Mouse (Mus musculus) layer of hippocampus, postnatal 14 days (tissue): ENCODE measurements around the gene Ahnak2. TPM values are rescaled to one million over a fixed set of nuclear protein-coding genes. Genes with fewer than 3 reads are reported as not detected.

Experiments used
- DNase-seq, 2 experiments: peaks; one replicate each; pipeline ENCODE4 v3.0.0; 2021 to 2022; ENCODE audit warnings: low spot score in 2 of 2, mixed read lengths in 1 of 2
- total RNA-seq, 2 experiments: library from RNA; stranded (reverse); gene quantifications; 2 replicates each; pipeline ENCODE4 v1.2.3; 2021

Ahnak2 gene
- total RNA-seq, 2 experiments from 2014 or later: 4.9 to 7.8 TPM

DNA sequence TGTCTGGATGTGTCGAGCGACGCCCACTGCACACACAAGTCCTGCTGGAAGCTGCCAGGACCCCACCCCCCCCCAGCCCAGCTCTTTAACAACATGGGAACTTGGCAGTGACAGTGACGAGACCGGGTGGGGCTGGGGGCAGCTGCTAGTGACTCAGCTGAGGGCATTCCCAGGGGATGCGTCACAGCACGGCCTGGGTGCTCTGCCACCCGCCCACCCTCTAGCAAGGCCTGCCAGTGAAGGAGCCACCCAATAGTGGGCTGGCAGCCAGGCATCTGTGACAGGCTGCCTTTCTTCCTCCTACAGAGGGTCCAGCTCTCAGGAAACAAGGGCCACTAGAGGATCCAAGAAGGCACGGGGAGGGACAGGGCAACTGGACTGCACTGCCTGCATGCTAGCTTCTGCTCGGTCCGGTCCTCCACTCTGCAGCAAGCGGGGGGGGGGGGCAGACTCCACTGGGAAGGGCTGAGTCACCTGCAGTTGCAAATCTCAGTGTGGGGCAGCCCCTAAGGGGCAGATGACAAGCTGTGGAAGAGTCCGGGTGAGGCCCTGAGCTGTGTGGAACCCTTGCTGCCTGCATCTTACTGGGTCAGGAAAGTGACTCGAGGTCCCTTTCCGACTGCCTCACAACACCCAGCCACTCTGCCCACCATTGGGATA is 4.7 kb downstream of the Ahnak2 start:
- DNase-seq: peak; percentile 60 to 65

DNA sequence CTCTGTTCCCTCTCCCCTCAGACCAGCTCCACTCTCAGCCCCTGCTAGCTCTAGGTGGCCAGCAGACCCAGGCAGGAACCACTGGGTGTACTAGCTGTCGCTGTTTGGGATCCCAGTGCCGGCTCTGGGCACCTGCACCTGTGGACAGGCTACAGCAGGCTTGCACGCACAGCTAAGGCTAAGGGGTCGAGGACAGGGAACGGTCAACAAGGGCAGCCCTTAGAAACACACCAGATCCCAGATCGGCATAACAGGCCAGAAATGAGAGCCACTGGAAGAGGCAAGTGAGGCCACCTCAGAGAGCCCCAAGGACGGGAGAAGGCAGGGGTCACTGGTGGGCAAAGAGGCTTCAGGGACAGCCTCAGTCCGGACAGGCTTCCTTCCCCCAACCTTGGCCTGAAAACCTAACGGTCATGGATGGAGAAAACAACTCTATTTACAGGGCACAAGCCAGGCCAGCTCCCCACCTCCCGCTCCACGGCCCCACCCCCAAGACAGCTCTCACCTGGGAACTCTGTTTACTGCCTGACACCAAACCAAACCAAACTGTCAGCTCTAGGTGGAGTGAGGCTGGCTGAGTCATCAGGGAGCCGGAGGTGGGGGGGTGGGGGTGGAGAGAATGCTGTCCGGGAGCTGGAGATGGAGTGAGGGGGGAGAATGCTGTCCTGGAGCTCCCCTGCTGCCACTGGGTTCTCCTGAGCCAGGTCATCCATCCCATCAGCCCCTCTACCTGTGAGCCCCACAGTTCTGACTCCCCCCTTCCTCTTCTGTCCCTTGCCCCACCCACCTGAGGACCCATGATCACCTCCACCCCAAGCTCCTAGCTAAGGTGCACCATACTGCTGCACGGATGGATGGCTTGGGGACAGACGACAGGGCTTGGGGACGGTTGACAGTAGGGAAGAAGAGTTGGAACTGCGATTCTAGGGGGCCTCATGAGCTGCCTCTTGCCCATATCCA is 5.6 kb downstream of the Ahnak2 start:
- DNase-seq: no peak

DNA sequence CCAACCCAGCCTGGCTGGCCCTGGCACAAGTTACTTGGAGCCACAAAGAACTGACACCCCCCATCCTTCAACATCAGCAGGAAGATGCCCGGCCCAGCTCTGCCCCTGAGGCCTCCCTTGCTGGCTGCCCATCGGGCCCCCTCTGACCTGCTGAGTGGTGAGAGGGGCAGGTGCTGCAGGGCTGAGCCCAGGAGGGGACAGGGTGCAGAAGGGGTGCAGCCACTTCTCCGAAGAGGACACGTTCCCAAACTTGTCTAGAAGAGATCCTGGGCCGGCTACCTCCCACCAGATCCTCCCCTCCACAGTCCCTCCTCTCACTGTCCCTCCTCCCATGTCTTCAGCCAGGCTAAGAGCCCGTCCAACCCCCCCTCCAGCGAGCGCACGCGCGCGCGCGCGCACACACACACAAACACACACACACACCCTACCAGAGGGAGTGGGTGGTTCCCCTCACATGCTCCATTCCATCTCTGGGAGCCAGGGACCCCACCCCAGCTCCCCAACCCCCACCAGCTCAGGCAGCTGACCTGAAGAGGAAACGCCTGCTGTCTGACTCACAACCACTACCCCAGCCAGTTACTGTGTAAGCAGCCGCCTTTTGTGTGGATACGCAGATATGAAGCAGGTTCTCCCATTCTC is 6.9 kb downstream of the Ahnak2 start:
- DNase-seq: no peak

DNA sequence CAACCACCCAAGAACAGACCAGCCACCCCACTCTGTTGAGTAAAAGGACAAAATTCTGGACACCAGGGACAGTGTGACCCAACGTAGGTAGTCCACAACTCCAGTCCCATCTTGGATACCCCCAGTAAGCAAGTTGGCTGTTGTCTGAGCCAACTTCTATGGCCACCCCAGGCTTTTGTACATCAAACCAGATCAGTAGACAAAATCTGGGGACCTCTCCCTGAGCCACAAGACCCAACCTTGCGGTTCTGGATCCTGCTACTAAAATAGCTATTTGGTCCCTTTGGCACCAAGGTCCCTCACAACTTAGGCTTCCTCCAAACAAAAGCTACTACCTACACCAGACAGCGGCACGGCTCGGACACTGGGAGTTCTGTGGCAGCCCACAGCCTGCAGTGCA is 7.5 kb downstream of the Ahnak2 start:
- DNase-seq: no peak

DNA sequence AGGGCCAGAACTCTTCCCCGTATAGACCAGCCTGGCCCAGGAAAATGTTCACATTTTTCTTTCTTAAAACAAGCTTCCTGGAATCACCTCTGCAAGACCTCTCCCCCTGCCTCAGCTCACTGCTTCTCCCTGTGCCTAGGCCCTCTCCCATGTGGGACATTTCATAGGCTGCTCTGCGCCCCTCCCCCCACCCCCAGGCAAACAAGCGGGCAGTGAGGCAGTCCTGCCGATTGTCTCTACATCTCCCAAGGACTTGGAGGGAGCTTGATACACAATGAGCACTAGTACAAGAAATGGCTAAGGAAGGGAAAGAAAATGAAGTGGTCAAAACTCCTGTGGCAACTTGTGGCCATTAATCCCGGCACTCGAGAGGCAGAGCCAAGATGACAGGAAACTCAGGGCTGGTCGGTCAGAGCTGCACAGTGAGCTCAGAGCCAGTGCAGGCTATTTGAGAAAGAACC is 8.1 kb downstream of the Ahnak2 start:
- DNase-seq: no peak

DNA sequence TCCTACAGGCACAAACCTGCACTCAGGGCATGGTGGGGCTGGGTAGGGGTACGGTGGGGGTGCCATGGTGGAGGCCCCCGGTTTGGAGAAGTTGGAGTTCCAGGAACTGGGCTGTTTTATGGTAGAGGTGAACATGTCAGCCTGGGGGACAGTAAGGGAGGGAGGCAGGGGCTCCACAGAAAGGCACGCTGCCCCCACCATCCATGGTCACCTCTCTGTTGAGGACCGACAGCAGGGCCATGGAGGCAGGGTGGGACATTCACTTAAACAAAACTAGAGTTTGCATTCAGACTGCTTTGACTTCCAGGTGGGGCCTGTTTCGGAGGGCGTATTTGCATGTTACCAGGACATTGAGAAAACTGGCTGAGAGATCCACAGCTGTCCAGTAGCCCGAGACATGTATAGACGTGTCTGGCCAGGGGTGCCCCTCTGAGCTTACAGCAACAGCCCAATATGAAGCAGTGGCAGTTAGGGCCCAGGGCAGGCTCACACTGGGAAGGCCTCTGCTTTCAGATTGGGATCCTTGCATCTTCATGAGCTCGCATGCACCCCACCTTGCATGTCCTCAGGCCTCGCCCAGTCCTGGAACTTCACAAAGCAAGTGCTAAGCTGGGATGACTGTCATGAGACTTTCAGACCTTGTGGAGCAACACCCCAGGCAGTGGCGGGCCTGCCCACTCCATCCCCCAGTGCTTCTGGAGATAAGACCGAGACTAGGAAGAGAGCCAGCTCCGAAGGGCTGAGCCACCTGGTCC is 8.7 kb downstream of the Ahnak2 start:
- DNase-seq: no peak

DNA sequence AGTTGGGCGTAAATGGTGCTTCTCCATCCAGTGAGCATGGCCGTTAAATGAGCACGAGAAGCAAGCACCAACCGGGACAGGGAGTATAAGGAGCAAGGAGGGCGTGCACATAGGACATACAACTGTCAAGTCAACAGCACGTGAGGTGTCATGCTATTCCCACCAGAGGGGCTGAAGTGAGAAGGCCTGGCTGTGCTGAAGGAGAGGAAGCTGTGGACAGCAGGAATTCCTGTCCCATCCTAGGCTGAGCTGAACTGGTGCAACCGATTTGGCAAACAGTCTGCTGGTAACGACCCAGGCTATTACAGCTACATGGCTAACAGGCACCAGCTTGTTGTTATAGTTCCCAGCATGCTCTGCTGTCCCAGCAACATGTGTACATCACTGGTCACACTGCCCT is 11.4 kb downstream of the Ahnak2 start:
- DNase-seq: no peak

DNA sequence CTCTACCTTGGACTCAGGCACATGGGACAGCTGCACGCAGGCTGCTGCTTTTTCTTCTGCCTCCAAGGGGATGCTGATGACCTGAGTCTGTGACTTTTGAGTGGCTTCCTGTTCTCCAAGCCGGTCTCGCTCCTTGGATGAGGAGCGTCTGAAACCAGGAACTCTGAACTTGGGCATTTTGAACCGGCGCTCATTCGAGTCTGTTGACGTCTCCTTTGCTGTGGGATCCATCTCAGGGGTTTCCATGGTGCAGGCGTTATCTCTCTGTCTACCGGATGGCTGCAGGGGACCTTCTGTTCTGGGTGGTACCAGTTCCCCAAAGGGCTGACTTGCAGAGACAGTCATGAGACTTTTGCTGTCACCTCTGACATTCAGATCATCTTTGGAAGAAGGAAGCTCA is 28.0 kb downstream of the Ahnak2 start:
- no peak for DNase-seq

DNA sequence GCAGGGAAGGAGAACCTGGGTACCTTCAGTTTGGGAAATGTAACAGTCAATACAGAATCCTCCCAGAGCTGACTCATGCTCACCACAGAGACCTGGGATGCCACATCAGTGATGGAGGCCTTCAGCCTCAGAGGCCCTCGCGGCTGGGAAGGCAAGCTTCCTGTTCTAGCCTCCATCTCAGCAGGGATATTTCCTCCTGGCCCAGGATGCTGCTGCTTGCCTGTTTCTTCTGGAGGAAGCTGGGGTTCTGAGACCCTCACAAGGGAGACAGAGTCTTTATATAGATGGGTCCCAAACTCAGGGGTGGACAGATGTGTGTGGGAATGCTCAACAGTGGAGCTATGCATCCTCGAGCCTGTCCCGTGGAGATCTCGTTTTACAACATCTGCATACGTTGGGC is 28.4 kb downstream of the Ahnak2 start:
- no peak for DNase-seq

DNA sequence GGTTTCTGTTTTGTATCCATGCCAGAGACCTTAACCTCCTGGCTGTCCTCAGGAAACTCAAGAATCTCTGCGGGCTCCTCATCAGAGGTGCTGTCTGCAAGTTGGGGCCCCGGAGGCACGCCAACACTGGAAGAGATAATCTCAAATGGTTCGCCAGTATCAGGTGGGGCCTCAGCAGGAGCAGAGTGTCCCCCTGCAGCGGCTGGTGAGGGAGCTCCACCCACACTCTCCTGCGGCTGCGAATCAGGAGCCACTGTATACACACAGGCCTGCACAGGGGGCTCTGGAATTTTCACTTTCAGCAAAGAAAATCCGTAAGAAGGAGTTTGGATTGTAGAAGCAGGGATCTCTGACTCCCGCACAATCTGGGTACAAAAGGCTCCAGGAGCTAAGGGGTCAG is 29.1 kb downstream of the Ahnak2 start:
- no peak for DNase-seq

DNA sequence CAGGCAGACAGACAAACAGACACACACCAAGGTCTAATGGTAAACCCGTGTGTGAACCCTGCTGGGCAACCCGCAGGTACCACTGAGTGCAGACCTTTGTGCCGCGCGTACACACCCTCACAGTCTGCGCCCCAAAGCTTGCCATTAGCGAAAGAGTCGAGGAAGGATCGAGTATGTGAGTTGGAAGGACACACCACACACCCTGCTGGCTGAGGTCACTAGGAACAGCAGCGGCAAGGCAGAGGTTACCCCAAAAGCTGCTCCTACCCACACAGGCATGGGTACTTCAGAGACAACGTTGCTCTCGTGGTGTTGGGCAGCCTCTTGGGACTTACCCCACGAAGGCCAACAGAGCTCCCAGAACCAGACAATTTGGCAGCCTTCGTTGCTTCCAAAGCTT is 30.2 kb downstream of the Ahnak2 start:
- DNase-seq: no peak

DNA sequence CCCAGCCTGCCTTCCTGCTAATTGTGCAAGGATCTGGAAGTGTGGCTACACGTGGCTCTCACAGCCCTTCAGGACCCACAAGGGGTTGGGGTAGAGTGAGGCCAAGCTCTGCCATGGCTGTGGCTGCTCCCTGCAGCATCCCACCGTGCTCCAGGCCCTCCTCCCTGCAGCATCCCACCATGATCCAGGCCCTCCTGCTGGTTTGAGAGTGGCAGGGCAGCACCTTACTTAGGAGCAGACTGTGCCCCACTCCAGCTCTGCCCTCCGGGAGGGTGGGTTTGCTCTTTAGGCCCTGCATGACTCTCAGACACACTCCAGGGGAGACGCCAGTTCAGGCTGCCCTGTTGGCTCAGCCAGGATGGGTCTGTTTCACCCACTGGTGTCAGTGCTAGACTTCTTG is 32.1 kb downstream of the Ahnak2 start:
- DNase-seq: no peak

DNA sequence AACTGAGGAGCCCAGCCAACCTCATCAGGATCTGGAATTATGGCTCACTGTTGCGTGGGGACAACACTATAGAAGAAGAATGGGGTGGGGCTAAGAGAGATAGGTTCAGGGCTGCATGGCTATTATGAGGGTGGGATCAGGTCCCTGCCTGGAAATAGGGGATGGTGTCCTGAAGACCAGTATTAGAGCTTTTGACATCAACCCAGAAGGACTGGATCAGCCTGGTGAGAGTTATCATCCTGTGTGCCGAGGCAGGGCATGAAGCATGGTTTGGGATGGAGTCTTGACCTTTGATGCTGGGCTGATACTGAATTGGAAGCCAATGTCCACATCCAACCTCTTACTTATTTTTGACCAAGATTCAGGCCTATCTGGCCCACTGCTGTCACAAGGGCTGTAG is 32.7 kb downstream of the Ahnak2 start:
- DNase-seq: no peak

DNA sequence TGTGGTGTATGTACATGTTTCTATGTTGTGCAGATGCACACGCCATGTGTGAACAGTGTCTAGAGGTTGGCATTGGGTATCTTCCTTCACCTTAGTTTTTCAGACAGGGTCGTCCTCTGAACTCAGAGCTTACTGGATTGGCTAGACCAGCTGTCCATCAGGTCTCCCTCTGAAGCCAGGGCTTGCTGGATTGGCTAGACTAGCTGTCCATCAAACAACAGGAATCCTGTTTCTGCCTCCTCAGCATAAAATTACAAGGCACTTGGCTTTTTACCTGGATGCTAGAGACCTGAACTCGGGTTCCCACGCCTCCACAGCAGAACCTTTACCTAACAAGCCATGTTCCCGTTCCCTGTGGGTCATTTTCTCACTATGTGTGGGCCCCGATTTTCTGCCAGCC is 33.4 kb downstream of the Ahnak2 start:
- no peak for DNase-seq

DNA sequence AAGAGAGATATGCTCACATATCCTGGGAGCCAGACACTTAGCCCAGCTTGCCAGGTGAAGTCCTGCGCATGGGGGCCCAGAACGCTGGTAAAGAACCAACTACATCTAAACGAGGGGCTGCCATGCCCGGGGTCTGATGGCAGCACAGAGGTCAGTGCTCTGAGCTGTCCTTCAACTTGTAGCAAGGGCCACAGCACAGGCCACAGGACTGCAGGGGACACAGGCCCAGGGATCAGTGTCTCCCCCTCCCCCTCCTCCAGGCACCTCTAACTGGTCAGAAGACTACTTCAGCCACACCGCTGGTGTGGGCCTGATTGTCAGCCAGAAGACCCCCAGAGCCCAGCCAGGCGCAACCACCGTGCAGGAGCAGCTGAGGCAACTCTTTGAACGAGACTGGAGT is 34.3 kb downstream of the Ahnak2 start:
- DNase-seq: no peak

DNA sequence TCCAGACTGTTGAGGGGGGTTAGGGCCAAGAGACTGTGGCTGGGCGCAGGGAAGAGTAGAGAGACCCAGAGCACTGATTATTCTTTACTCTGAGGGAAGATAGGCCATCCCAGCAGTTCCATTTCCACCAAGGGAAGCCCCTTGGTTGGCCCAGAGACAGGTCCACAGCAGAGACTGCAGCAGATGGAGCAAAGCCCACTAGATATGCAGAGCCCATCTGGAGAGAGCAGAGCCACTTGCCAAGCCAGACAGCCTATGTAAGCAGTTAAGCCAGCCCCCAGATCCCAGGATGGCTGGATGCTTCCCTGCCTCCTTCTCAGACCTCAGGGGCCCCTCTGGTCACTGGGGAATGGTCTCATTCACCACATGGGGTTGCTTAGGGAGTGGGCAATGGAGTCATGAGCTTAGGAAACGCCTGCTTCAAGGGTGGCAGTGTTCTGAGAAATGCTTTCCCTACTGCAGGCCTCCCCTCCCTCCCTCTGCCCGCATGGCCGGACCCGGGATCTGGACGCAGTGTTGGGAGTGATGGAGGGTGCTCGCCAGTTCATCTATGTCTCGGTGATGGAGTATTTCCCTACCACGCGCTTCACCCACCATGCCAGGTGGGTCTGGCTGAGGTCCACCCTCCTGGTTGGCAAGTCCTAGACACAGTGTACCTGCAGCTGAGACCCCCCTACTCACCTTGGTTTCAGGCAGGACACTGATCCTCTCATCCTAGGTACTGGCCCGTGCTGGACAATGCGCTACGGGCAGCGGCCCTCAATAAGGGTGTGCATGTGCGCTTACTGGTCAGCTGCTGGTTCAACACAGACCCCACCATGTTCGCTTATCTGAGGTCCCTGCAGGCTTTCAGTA is 35.2 kb downstream of the Ahnak2 start:
- no peak for DNase-seq

DNA sequence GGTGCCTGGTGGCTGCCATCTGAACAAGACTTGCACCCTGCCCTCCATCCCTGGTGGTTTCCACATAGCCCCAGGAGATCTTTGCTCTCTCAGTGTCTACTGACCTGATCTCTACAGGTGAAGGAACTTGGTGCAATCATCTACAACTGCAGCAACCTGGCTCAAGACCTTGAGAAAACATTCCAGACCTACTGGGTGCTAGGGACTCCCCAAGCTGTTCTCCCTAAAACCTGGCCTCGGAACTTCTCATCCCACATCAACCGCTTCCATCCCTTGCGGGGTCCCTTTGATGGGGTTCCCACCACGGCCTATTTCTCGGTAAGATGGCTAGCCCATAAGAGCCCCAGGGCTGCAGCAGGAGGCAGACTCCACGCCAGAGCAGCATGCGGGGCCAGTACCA is 35.9 kb downstream of the Ahnak2 start:
- DNase-seq: no peak

DNA sequence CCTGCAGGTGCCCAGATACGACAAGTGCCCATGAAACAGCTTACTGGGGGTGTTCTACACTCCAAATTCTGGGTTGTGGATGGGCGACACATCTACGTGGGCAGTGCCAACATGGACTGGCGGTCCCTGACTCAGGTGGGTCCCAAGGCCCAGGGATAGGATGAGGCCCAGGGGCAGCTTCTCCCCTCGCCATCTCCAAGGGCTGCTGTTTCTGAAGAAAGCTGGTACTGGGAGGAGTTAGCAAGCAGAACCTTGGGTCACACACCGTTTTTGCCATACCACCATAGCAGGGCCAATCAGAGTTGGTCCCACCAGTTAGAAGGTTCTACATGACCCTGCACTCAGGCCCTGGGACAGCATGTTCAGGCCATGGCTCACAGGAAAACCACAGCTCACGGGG is 37.5 kb downstream of the Ahnak2 start:
- DNase-seq: no peak

DNA sequence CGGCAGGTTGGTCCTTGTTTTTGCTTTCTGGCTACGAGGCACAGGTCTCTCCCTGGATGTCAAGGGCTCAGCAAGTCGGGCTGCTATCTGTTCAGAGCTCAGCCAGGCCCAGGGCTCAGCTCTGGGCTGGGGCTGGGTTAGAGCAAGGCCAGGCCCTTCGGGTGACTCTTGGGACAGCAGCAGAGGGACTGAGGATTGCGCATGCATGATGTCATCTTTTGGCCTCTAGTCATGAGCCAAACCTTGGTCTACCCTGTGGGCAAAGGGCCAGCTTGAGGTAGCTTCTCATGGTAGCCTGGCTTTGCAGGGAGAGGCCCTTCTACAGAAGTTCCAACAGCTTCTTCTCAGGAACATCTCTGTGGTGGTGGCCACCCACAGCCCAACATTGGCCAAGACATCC is 38.3 kb downstream of the Ahnak2 start:
- no peak for DNase-seq

DNA sequence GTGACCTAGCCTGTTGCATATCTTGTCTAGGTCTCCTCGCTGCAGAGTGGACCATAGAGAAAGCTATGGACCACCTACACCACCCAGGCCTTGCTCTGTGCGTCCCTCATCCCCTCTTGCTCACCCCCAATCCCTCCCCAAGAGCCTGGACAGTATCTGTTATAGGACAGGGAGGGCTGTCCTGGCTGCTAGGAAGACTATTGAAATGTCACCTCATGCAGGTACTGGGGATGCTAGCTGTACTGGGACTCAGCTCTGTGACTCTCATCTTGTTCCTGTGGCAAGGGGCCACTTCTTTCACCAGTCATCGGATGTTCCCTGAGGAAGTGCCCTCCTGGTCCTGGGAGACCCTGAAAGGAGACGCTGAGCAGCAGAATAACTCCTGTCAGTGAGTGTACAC is 39.3 kb downstream of the Ahnak2 start:
- no peak for DNase-seq
